Mouse (Mus musculus) common myeloid progenitor, adult 5-6 weeks (primary cell): ENCODE measurements at regions not wholly inside any gene's neighbourhood (a gene's known extent, or its start where the extent isn't known, plus 50 kb on each side); places are given as distances from the start of the nearest gene placed in this dataset.
A peak's percentile ranks its signal among the peaks of the same experiment; 100 is the strongest.

Experiments used
- ATAC-seq: replicated peaks from 2 replicates; pipeline ENCODE4 v1.8.0; 2016; ENCODE audit warnings: low read depth, mild to moderate bottlenecking, moderate TSS enrichment, inconsistent platforms; ENCODE audit not compliant: poor library complexity, severe bottlenecking

DNA sequence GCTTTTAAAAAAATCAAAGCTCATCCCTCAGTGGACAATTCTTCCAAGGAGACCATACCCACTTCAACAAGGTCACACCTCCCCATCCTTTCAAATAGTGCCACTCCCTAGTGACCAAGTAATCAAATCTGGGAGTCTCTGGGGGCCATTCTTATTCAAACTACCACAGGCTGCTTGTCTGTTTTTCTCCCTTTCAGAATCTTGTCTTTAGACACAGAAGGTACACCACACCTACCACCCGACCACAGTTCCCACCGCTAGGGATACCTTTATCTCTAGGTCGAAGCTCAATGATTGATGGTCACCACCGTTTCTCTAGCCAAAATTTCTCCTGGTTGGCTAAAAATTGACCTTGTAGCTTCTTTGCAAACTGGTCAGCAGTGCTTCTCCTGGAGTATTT, 328.6 kb upstream of the Smim15 start:
- no peak for ATAC-seq

DNA sequence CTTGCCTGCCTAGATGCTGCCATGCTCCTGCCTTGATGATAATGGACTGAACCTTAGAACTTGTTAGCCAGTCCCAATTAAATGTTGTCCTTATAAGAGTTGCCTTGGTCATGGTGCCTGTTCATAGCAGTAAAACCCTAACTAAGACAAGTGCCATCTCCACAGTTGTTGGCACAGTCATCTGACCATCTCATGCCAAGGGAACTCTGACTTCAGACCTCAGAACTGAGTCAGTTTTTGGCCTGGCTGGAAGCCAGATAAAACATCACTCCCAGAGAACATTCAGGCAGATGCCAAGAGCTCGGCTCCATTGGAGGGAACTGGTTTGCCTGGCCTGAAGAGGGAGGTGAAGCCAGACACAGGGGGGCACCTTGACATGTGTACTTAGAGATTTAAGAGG, 330.2 kb upstream of the Smim15 start:
- no peak for ATAC-seq

DNA sequence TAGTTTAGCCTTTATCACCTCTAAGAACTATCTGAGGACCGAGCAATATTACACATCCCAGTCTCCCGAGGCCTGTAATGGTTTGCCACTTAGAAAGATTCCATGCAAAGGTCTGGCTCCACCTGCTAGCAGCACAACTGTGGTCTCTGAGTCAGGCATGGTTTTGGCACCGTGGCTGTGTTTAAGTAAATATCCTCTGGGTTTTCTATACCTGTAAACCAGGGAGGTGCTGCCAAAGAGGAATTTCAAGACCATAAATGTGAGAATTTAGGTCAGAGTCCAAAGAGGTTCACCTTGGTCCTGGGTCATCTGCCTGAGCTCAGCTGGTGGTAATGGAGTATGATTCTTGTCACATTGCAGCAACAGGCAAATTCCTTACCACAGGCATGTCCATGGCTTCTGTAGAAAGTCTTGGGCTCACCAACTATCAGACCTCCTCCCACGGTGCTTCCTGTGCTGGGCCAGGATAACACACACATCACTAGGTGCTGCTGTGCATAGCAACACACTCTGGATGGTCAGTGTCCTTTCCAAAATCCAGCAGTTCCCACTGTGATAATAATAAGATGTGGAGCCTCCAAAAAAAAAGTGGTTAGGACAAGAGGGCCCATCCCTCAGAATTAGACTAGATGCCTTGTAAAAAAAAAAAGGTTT, 332.8 kb upstream of the Smim15 start:
- no peak for ATAC-seq

DNA sequence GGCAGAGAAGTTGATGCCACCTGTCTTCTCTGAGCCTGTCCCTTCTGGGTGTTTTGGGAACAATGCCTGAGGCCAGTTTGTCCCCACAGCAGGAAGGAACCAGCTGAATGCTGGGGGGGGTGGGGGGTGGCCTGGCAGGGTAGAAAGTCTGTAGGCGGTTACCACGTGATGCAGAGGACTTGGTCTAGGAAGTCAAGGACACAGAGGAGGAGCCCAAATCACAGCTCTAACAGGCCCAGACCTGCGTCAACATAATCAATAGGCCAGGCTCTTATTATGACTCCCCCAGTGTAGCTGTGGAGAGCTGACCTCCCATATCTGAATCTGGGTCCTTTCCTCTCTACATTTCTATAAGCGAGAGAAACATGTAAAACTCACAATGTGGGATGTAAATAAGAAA, 333.9 kb upstream of the Smim15 start:
- ATAC-seq, result 0 out of 2 replicates have a peak, but pooled peaks have one; percentile 45

DNA sequence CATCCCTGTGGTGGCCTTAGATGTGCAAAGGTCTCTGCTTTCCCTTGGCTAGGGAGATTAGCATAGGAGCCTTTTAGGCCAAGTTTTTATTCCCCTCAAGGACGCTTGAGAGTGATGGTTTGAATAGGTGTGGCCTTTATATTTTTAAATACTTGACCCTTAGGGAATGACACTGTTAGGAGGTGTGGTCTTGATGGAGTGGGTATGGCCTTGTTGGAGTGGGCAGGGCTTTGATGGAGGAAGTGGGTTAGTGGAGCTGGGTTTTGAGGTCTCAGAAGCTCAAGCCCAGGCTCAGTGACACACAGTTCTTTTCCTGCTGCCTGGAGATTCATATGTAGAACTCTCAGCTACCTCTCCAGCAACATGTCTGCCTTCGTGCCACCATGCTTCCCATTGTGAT, 334.4 kb upstream of the Smim15 start:
- ATAC-seq, result peak; percentile 69

DNA sequence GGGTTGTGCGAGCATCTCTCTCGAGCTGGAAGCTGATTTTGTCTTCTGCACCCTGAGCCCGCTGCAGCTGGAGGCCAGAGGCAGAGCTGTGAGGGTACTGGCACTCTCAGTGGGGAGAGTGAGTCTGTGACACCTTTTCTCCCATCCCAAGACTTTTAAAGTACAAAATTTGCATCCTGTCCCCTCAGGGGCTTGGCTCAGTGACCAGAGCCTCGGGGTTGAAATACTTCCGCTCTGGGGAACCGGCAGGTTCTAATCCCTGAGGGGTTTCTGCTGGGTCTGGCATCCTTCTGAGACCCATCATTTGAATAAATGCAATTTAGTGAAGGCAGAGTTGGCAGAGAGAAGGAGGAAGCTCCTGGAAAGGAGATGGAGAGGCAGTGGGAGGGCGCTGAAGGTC, 340.5 kb upstream of the Smim15 start:
- ATAC-seq, result no peak

DNA sequence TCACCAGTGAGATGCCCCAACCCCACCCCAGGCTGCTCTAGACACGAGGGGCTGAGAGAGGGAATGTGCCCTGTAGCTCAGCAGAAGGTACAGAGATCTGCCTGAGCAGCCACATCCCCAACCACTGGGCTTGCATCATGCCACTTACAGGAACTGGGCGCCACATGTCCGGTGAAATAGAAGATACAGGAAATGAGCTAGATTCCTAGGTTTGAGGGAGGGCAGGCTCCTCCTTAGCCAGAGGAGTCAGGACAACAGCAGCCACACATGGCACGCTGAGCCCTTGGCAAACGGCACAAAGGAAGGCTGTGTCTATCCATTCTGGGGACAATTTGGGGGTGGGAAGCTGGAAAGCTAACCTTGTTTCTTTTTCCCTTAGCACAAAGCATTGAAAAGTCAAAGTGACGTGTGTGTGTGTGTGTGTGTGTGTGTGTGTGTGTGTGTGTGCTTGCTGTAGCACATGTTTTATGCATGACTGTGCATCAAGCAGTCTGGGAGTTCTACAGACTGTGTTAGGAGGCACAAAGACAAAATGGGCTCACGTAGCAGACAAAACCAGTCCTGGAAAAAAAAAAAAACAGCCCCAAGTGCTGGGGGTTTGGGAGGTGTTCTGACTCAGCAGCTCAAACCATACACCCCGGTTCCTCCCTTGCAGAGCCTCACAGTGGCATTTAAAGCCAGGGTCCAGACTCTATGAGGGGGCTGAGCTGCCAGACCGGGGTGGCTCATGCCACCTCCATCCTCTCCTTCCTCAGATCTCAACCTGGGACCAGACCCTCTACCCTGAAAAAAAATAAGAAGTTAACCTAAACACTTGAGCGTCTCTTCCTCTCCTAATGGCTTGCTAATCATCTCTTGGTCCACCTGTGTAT, 343.7 kb upstream of the Smim15 start:
- ATAC-seq, result peak; percentile 95

DNA sequence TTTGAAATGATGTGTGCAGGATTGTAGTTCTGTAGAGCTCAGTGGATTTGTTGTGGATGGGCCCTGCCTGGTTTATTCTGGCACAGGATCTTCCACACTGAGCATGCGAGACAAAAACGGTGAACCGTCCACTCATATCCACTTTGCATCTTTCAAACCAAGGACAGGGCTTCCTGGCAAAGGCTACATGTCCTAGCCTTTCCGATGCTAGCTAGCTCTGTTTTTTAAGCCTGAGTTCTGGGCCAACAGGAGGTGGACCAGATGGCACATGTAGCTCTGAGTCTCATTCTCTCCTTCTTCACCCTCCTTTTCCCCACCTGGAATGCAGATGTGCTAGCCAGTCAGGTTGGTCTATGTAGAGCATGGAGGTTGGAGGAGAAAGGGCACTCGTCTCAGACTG, 345.0 kb upstream of the Smim15 start:
- ATAC-seq, result no peak

DNA sequence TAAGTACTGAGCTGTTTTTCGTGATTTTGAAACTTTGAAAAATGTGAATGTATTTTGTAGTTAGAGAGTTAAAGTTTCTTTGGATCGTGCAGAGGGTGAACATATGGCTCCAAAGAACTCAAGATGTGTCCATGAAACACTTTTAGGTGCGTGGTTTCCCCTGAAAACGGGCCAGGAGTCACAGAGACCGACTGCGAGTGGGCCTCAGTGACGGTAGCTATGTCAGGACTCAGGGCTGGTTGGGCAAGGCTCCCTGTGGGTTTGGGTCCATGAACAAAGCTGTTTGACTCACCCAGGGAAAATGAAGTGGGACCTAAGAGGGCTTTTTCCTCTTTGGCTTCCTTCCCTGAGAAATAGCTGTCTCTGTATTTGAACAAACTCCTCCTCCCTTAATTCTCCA, 345.9 kb upstream of the Smim15 start:
- ATAC-seq, result no peak

DNA sequence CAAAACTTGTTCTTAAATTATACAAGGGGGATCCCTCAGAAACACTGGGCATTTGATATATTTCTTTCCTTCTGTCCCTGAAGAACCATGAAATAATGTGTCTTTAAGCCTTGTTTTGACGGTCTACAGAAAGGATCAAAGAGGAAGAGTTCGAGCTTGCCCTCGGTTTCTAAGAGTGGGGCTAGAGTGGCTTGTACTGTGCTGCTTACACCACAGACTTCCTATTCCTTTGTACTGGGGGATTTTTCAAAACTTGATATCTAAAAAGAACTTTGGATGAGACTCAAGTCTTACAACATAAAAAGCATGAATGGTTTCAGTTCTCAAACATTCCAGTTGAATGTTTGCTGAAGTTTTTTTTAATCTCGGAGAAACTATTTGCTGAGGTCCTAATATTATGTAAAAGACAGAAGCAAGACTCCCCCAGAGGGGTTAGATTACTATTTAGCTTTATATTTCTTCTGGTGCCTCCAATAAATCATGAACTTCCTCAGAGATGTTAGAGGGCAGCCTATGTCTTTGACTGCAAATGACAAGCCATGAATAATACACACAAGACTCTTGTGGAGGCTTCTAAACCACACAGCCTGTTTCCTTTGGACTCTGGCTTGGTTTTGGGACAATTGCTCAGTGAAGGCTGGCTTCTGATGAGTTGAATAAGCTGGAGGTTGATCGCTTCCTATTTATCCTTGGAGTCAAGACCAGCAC, 352.0 kb upstream of the Smim15 start:
- peak; percentile 55; the same call in 1 of the 2 replicates for ATAC-seq

DNA sequence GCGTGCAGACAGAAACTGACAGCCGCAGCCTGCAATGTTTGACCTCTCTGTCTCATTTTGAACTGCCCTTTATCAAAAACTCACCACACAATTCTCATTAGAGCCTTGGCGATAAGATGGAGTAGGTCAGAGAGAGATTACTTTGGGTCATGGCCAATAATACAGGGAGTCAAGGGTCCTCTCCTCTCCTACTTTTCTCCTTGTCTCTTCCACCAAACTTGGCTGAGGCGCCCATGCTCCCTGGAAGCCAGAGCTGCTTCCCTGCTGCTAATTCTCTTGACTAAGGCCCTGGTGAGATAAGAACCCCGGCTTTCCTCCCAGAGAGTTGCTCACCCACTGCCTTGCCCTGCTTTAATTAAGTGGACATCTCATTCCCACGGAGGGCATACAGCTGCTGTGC, 355.3 kb upstream of the Smim15 start:
- no peak for ATAC-seq

DNA sequence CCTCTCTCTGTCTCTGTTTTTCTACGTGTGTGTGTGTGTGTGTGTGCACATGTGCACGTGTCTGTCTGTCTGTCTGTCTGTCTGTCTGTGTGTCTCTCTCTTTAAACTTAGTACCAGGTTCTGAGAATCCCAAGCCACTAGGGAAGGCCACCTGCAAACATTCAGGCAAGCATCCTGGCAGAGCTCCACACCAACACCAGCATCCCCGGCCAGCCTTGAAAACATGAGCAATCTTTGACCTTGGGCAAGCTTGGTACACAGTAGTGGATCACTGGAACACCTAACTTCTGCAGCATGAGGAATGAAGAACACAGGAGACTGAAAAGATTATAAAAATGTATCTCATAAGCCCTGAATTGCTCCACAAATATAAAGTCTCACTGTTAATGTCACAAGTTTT, 359.0 kb upstream of the Smim15 start:
- no peak for ATAC-seq

DNA sequence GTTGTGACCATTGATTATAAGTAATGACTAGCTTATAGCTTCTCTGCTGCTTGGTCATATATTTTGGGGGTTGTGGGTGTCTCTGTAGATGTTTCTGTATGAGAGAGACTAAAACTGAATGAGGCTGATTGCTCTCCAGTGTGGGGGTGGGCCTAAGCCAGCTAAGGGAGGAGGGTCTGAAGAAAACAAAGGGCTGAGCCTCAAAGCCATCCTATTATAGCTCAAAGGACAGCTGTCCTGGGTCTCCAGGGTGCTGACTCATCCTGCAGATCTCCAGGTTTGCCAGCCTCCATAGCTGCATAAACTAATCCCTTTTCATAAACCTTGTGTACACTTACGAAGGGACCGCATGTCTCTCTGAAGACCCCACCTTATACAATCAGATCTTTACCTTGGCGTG, 360.3 kb upstream of the Smim15 start:
- no peak for ATAC-seq

DNA sequence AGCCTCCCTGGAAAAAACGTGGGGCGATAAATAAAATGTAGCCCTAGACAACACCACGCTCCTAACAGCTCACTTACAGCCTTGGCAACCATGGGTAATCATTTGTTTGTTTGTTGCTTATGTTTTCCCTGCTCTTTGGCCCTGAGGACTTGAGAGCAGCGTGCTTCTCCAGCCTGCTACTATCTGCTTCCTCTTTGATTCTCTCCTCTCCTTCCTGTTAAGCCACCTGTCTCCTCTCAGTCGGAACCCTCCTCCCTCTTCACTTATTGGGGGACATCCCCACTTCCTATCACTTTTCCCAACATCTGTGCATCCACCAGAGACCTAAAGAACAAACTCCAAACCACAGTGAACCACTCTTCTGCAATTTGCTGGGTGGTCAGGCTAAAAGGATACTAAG, 362.5 kb upstream of the Smim15 start:
- no peak for ATAC-seq

DNA sequence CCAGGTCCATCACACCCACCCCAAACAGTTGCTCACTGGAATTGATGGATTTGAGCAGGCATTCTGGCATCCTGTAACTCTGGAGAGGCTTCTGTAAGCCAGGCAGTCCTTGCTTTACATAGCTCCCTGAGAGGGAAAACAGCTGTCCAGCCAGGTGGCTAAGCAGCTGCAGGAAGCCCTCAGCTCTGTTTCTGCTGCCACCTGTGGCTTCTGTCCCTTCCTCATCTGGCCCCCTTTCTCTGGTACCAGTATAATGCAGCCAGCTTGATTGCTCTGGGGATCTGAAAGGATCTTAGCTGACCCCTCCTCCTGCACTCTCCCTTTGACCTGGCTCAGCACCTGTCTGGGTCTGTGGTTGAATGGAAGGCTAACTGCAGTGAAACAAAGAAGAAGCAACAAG, 365.4 kb upstream of the Smim15 start:
- no peak for ATAC-seq

DNA sequence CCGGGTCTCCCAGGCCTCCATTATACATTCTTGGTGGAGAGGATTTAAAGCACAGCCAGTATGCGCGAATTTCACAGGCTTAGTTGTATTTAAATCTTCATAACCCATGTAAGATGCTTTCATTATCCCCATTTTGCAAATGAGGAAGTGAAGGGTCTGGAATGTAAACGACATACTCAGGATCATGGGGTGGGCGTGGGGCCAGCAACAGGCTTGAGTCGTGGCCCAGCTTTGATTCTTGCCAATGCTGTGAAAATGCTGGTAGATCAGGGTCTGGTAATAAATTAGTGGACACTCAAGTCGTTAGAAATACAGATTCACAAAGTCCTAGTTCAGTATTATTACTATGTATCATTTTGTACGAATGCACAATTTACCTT, 367.2 kb upstream of the Smim15 start:
- ATAC-seq, result peak; percentile 52; the same call in 1 of the 2 replicates

DNA sequence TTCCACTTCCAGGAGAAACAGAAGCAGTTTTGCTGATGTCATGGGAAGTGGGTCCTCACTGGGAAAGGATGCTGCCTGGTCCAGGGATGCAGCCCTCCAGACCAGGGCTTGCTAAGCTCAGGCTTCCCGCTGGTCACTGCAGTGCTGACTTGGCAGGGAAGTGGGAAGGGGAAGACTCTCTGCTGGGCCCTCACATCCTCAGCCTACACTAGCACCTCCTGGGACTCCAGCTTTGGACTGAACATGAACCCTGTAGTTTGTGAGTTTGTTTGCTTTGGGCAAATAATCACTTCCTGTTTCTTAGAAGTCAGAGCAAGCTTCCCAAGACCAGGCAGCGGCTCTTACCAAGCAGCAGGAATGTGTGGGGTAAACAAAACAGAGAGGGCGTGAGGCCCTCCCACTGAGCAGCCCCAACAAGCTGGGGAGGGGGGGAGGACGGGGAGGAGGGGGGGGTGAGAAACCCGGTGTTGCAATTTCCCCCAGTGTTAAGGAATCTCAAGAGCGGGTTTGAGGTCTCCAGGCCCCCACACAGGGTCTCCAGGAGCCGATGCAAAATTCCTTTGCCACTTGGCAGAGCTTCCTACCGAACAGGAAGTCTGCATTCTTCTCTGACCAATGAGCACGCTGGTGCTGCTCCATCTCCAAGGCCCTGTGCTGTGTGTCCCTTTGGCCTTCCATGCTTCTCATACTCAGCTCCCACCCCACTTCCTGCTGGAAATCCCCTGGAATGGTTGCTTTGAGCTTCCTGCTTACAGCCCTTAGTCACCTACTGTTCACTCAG, 367.7 kb upstream of the Smim15 start:
- peak; percentile 33; the same call in 1 of the 2 replicates for ATAC-seq

DNA sequence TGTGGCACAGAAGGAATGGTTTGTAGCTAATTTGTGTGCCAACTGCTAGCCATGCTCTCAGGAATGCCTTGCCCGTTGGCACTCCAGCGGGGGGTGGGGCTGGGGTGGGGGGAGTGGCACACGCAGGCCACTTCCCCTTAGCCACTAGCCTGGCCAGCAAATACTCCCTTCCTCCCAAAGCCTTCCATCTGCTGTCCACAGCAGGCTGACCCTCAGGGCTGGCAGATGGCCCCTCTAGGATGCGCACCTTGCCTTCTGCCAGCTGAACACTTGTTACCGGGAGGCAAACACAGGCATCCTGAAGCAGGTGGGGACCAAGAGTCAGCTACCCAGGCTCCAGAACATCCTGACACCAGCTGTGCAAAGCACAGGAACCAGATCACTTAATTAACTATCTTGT, 372.1 kb upstream of the Smim15 start:
- ATAC-seq, result no peak

DNA sequence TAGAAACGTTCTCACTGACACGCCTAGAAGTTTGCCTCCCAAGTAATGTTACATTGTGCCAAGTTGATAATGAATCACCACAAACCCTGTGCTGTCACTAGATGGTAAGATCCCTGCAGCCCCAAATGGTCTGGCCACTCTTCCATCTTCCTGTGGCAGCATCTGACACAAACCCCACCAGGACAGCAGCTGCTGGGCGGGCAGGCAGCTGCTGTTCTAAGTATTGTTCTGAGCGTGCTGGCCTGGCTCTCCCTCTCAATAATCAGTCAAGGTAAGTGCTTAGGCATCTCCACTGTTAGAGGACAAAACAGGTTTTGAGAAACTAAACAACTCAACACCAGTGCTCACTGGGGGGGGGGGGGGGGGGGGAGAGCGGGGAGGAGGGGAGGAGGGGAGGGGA, 375.7 kb upstream of the Smim15 start:
- no peak for ATAC-seq

DNA sequence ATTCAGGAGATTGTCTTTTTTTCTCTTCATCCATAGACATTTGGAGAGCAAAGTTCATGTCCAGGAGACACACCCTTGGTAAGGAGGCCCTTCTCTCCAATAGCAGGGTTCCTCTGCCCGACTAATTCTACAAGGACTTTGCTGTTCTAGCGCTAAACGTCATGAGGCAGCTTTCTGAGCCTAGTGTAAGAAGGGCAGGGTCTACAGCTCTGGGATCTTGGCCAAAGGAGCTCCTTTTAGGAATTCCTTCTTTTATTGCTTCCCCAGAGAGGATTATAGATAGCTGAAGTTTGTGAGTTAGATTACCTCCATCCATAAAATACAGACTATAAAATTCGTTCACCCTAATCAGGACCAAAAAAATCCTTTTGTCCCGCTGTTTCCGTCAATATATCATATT, 378.5 kb upstream of the Smim15 start:
- ATAC-seq, result no peak
